Comparison of ENCODE assay signal across 8 mouse cellular contexts in genomic region chr15:78531901-78532469, GRCm38 (mm10). TPM values are rescaled to one million over a fixed set of nuclear protein-coding genes. Genes with fewer than 3 reads are reported as not detected.
DNase-seq lines count a peak whose midpoint lies in the region; ATAC-seq lines count a peak whose summit lies in the region.

No protein-coding gene starts in this region.

- peak; percentile 98 to 100 for DNase-seq in adrenal gland, adult (ENCODE audit: inconsistent age in 2 of 2, low spot score in 1 of 2)
- DNase-seq in embryo, embryonic 10.5 days (ENCODE audit: low spot score), result peak; percentile 99
- DNase-seq in gastrocnemius, postnatal 14 days, result peak; percentile 96
- peak; percentile 97 to 100 for DNase-seq in left cerebral cortex, postnatal 10 days (ENCODE audit: extremely low spot score in 1 of 2, low spot score in 2 of 2)
- peak; percentile 98 for DNase-seq in right cerebral cortex, postnatal 25 days
- DNase-seq in urinary bladder, postnatal 4 days (ENCODE audit: low spot score in 2 of 2), result peak; percentile 95 to 97

- intact Hi-C loops in gastrocnemius, postnatal 14 days (cut with DNase I; ENCODE audit: low total_unique reads), result loop anchor here (5.0 kb wide), 1 partner anchor 85 kb away; no protein-coding TSS in a partner anchor
- intact Hi-C loops in left cerebral cortex, postnatal 10 days (cut with DNase I), result loop anchor here (5.0 kb wide), 2 partner anchors 85 to 355 kb away; no protein-coding TSS in a partner anchor

- ATAC-seq in inflammation-experienced regulatory T-cells, adult 6 months, result peak; percentile 77
- ATAC-seq in megakaryocyte-erythroid progenitor cell, adult 5-6 weeks (replicated peaks; ENCODE audit: low FRiP score, low TSS enrichment, poor library complexity, severe bottlenecking), result peak; percentile 88

RNA-seq across cellular contexts. Expression of gene C1qtnf6, which starts 0.8 kb away (rescaled TPM):
- 10 to 100 TPM; 36.9 to 40.4 TPM for total RNA-seq in gastrocnemius, postnatal 14 days (2021)
- polyA plus RNA-seq in inflammation-experienced regulatory T-cells, adult 6 months (2017; shearing (Covaris generic)), result 10 to 100 TPM in 1 of 3 experiments, 1 to 10 TPM in 2; 7.7 to 24.3 (median 8.0) TPM
- 10 to 100 TPM; 14.4 to 15.9 TPM for total RNA-seq in left cerebral cortex, postnatal 10 days (2021)
- total RNA-seq in megakaryocyte-erythroid progenitor cell, adult 5-6 weeks (2014; fragmentation: Nextera tagmentation), result 3.1 and 6.9 TPM in 2 replicates
- total RNA-seq in megakaryocyte-erythroid progenitor cell, adult 5-6 weeks (2017), result 0.14 and 1.7 TPM in 2 replicates

RNA-seq across cellular contexts. Expression of gene Sstr3, which starts 12.5 kb away (rescaled TPM):
- total RNA-seq in gastrocnemius, postnatal 14 days (2021), result under 1 TPM in 1 of 2 experiments, not detected in 1; 0.04 TPM
- polyA plus RNA-seq in inflammation-experienced regulatory T-cells, adult 6 months (2017; shearing (Covaris generic)), result under 1 TPM in 1 of 3 experiments, not detected in 2; 0.17 TPM
- total RNA-seq in left cerebral cortex, postnatal 10 days (2021), result 10 to 100 TPM; 12.9 to 14.4 TPM
- total RNA-seq in megakaryocyte-erythroid progenitor cell, adult 5-6 weeks (2014; fragmentation: Nextera tagmentation), result not detected in 2 replicates
- total RNA-seq in megakaryocyte-erythroid progenitor cell, adult 5-6 weeks (2017), result not detected in 2 replicates

RNA-seq across cellular contexts. Expression of gene Il2rb, which starts 36.9 kb away (rescaled TPM):
- total RNA-seq in gastrocnemius, postnatal 14 days (2021), result not detected
- 100 to 1,000 TPM; 427 to 674 (median 450) TPM for polyA plus RNA-seq in inflammation-experienced regulatory T-cells, adult 6 months (2017; shearing (Covaris generic))
- under 1 TPM in 1 of 2 experiments, not detected in 1; 0.17 TPM for total RNA-seq in left cerebral cortex, postnatal 10 days (2021)
- 8.6 and 18.4 TPM in 2 replicates for total RNA-seq in megakaryocyte-erythroid progenitor cell, adult 5-6 weeks (2014; fragmentation: Nextera tagmentation)
- total RNA-seq in megakaryocyte-erythroid progenitor cell, adult 5-6 weeks (2017), result 0.88 and 9.5 TPM in 2 replicates

RNA-seq across cellular contexts. Expression of gene Rac2, which starts 40.6 kb away (rescaled TPM):
- total RNA-seq in gastrocnemius, postnatal 14 days (2021), result 1 to 10 TPM; 1.1 to 2.5 TPM
- 1,000 to 10,000 TPM; 2,973 to 4,396 (median 4,109) TPM for polyA plus RNA-seq in inflammation-experienced regulatory T-cells, adult 6 months (2017; shearing (Covaris generic))
- total RNA-seq in left cerebral cortex, postnatal 10 days (2021), result 1 to 10 TPM; 1.6 to 2.1 TPM
- total RNA-seq in megakaryocyte-erythroid progenitor cell, adult 5-6 weeks (2014; fragmentation: Nextera tagmentation), result 134 and 169 TPM in 2 replicates
- 33.0 and 80.9 TPM in 2 replicates for total RNA-seq in megakaryocyte-erythroid progenitor cell, adult 5-6 weeks (2017)

Comparison
In these comparisons a context has a peak if more than half of its experiments do, and no peak if none do; other contexts are left out.
1. Peak in every context shown above with its lines: DNase-seq and ATAC-seq.
2. RNA of gene Sstr3, which starts 12.5 kb away (total RNA-seq): 12.9 to 14.4 TPM in left cerebral cortex, postnatal 10 days; 0.04 TPM in gastrocnemius, postnatal 14 days and not detected in megakaryocyte-erythroid progenitor cell, adult 5-6 weeks; every median in the first group is over 10 times any median in the second.